Mouse (Mus musculus) kidney, postnatal 36 days (tissue): ENCODE data around the gene Rhoj.

ENCODE experiments used
- DNase-seq, 2 experiments: peaks; one replicate each; pipeline ENCODE4 v3.0.0; 2021 to 2022; ENCODE audit warnings: mixed read lengths in 2 of 2

The Rhoj gene

GRCm38 (mm10) chr12:75350750-75351149 is 42.6 kb downstream of the Rhoj start:
- DNase-seq, result no peak

- peak; percentile 20 to 31 for DNase-seq
Measured at GRCm38 (mm10) chr12:75351846-75352245, 43.7 kb downstream of the Rhoj start.

GRCm38 (mm10) chr12:75352410-75352809 is 44.3 kb downstream of the Rhoj start:
- peak; percentile 40 to 49 for DNase-seq

GRCm38 (mm10) chr12:75354354-75354753 is 46.2 kb downstream of the Rhoj start:
- no peak for DNase-seq

- no peak for DNase-seq
Measured at GRCm38 (mm10) chr12:75357781-75358180, 49.7 kb downstream of the Rhoj start.

- DNase-seq, result peak; percentile 32 to 41
Measured at GRCm38 (mm10) chr12:75358714-75359113, 50.6 kb downstream of the Rhoj start.

- DNase-seq, result peak in 1 of 2 experiments; percentile 24
Measured at GRCm38 (mm10) chr12:75359500-75359899, 51.4 kb downstream of the Rhoj start.

- DNase-seq, result peak in 1 of 2 experiments; percentile 11
Measured at GRCm38 (mm10) chr12:75359921-75360482, 51.9 kb downstream of the Rhoj start.

GRCm38 (mm10) chr12:75362456-75362855 is 54.3 kb downstream of the Rhoj start:
- no peak for DNase-seq

GRCm38 (mm10) chr12:75364416-75364815 is 56.3 kb downstream of the Rhoj start:
- DNase-seq, result no peak

- no peak for DNase-seq
Measured at GRCm38 (mm10) chr12:75365621-75366124, 57.6 kb downstream of the Rhoj start.

- no peak for DNase-seq
Measured at GRCm38 (mm10) chr12:75367371-75367770, 59.2 kb downstream of the Rhoj start.

GRCm38 (mm10) chr12:75368527-75368926 is 60.4 kb downstream of the Rhoj start:
- no peak for DNase-seq

- peak; percentile 34 to 63 for DNase-seq
Measured at GRCm38 (mm10) chr12:75369418-75369851, 61.3 kb downstream of the Rhoj start.

GRCm38 (mm10) chr12:75374437-75374836 is 66.3 kb downstream of the Rhoj start:
- no peak for DNase-seq

- DNase-seq, result no peak
Measured at GRCm38 (mm10) chr12:75375060-75375459, 66.9 kb downstream of the Rhoj start.

GRCm38 (mm10) chr12:75376126-75376525 is 68.0 kb downstream of the Rhoj start:
- DNase-seq, result no peak

GRCm38 (mm10) chr12:75386731-75387130 is 78.6 kb downstream of the Rhoj start:
- no peak for DNase-seq

- DNase-seq, result no peak
Measured at GRCm38 (mm10) chr12:75387156-75387555, 79.0 kb downstream of the Rhoj start.

- DNase-seq, result no peak
Measured at GRCm38 (mm10) chr12:75387846-75388245, 79.7 kb downstream of the Rhoj start.

GRCm38 (mm10) chr12:75388521-75388920 is 80.4 kb downstream of the Rhoj start:
- DNase-seq, result no peak

- DNase-seq, result peak; percentile 14 to 53
Measured at GRCm38 (mm10) chr12:75389308-75390135, 81.4 kb downstream of the Rhoj start.

GRCm38 (mm10) chr12:75391526-75391925 is 83.4 kb downstream of the Rhoj start:
- DNase-seq, result no peak
